Mouse (Mus musculus): ENCODE data around the gene Lrig1.

- TF ChIP-seq POLR2A (IDR thresholded peaks at IDR 0.05; ENCODE audit: low read depth, low read length) (no peak), CTCF (IDR thresholded peaks at IDR 0.05; ENCODE audit: borderline replicate concordance, insufficient read depth, low read length) (no peak)
Observed at GRCm38 (mm10) chr6:94598421-94598820, 101.5 kb downstream of the Lrig1 start.
